Mouse (Mus musculus): ENCODE data around the gene Vsnl1.

GRCm38 (mm10) chr12:11456213-11456612 lies 19.8 kb upstream of the Vsnl1 start:
- TF ChIP-seq CTCF (IDR thresholded peaks at IDR 0.05; ENCODE audit: extremely low read depth, insufficient read depth, insufficient read length, insufficient replicate concordance) (no peak), POLR2A (IDR thresholded peaks at IDR 0.05; ENCODE audit: low read depth, low read length) (no peak)

Measured in spleen, adult 2 months (tissue).